Mouse (Mus musculus): ENCODE results near the gene Inhbb.

Inhbb gene

DNA sequence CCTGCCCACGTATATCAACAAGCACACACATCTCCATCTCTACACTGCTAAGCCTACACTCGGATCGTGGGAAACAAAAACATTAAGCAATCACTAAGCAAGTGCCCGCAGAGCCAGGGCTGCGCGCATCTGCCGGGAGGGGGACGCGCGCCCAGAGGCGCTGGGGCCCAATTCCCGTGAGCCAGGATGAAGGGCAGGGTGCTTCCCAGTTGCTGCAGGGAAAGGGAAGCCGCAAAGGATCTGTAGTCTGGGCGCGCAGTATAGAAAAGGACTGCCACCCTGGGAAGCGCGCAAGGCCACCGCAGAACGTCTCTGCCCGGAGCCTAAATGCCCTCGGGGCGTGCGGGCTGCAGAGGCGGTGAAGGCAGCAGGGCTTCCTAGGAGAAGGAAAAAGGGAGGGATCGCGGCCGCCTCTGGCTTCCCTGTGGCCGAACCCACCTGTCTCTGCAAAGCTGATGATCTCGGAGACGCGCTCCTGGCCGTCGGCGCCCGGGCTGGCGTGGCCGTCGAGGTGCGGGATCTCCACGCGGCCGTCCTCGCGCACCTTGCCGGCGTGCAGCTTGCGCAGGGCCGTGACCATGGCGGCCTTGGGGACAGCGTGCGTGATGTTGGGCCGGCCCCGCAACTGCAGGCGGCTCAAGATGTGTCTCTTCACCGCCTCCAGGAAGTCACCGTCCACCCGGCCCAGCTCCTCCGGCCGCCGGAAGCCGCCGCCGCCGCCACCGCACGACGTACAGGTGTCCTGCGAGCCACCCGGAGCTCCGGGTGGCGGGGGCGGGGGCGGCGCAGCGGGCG is 1.7 kb downstream of the Inhbb start:
- DNase-seq (ENCODE audit: low spot score in 2 of 2), result peak; percentile 34 to 41

DNA sequence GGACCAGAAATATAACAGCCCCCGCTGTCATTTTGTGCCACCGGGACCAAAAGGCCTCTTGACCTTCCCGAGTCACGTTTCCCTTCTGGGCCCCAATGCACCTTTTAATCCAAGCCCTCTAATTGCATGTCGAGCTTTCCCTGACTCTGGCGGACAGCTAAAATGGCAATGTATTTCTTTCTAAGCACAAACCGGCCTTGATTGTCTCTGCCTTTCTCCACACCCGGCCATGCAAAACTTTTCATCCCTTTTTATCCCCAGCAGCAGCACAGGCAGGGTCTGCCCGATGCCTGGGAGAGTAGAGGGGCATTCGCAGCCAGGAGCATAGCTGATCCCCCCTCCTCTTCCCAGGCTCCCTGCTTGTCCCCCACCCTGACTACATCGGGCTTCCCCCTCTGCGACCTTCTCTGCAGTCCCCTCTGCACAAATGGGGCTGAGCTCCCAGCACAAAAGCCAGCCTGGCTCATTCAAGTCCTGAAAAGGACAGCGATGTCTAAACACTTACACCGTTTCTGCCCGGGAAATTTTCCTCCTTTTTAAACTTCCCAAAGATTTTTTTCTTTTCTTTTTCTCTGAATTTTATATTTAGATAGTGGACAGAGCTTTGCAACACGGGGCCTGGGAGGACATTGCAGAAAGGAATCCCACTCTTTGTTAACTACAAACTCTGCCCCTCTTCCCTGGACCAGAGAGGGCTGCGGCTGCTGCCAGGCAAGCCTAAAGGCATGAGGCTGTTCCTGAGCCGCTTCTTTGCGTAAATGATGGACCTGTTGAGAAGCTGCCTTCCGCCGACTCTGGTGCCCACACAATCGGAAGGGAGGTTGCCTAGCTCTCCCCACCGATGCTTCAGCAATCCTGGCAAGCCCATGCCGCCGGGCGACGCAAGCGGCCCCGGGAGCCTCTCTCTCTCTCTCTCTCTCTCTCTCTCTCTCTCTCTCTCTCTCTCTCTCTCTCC is 2.6 kb downstream of the Inhbb start:
- DNase-seq (ENCODE audit: low spot score in 2 of 2), result peak; percentile 61 to 63

DNA sequence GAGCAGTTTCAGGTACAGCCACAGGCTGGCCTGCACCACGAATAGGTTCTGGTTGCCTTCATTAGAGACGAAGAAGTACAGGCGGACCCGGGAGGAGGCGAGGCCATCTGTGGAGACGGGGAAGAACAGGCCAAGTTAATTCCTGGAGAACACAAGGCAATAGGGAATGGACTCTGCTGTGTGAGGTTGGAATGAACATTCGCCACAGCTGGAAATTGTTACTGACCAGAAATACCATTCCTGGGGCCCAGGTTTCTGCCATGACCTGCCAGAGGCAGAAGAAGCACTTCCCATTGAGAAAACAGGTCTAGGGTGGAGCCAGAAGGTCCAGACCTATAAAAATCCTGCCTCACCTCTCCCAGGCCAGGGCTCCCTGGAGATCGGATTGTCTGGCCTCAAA is 4.1 kb downstream of the Inhbb start:
- no peak for DNase-seq (ENCODE audit: low spot score in 2 of 2)

DNA sequence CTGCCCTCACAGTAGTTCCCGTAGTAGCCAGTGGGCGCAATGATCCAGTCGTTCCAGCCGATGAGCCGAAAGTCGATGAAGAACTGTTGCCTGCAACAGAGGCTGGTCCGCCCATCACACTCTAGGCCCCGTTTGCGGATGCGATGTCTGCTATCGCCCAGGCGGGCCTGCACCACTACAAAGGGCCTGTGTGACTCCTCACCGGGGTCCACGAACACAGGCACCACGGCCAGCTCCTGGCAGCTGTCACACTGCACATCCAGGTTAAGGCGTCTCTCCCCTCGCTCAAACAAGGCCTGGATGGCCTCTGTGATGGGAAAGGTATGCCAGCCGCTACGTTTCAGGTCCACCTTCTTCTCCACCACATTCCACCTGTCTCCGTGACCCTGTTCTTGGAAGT is 4.5 kb downstream of the Inhbb start:
- DNase-seq (ENCODE audit: low spot score in 2 of 2), result no peak

DNA sequence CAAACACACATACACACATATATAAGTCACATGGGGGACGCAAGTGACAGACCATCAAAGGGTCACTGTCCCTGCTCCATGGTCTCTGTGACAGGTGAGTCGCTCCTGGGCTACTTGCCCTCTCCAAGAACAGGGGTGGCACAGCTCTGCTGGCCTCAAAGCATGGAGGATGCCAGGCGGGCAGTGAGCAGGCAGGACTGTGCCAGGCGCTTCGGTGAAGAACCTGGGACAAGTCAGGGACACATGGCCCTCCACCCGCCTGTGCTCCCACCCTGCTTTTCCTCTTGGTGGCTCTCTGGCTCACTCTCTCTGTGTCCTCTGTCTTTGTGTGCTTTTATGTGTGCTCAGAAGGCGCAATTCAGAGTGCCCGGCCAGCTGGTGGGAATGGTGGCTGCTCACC is 5.4 kb downstream of the Inhbb start:
- no peak for DNase-seq (ENCODE audit: low spot score in 2 of 2)

DNA sequence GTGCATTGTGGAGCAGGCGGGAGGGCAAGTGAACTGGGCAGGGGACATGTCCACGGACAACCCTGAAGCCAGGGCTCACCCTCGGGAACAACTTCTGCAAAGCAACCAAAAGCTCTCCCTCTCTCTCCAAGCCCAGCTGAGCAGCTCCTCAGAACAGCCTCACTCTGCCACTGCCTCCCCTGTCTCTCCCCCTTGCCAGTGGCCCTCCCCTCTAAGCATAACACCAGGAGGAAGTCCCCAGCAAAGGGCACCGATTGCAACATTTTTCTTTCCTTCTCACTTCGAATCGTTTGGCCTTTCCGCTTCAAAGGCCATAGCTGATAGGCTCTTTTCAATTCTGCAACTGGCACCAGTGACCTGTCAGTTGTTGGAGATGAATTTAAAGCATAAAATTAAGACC is 5.9 kb downstream of the Inhbb start:
- DNase-seq (ENCODE audit: low spot score in 2 of 2), result no peak

DNA sequence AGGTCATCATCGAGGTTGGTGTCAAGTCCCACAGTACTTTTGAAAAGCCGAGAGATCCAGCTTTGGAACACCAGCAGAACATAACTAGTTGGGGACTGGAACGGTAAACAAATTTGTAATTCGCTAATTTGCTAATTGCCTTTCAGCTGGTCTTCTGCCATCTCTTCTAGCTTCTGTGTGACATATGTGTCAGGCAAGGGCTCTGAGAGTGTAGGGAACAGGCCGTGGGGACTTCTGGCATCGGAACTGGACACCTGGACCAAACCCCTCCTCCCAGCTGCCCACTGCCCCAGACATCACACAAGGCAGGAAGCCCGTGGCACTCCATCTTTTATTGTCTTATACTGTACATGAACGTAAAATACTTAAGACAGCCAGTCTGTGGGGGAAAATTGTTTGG is 6.9 kb downstream of the Inhbb start:
- no peak for DNase-seq (ENCODE audit: low spot score in 2 of 2)

DNA sequence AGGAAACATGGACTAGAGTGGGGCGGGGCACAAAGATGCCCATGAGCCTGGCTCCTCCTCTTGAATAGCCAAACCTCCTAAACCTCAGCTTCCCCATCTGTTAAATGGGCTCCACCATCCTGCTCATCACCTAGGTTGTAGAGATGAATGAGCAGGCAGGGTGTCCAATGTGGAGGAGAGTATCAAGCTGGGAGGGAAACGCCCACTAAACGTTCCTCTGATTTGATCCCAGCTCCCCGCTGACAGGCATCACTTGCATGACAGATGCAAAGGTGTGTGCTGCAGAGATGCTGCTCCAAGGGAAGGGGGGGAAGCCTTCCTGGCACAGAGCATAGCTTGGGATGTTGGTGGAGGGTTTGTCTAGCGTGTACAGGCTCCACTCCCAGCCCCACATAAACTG is 11.4 kb downstream of the Inhbb start:
- no peak for DNase-seq (ENCODE audit: low spot score in 2 of 2)

DNA sequence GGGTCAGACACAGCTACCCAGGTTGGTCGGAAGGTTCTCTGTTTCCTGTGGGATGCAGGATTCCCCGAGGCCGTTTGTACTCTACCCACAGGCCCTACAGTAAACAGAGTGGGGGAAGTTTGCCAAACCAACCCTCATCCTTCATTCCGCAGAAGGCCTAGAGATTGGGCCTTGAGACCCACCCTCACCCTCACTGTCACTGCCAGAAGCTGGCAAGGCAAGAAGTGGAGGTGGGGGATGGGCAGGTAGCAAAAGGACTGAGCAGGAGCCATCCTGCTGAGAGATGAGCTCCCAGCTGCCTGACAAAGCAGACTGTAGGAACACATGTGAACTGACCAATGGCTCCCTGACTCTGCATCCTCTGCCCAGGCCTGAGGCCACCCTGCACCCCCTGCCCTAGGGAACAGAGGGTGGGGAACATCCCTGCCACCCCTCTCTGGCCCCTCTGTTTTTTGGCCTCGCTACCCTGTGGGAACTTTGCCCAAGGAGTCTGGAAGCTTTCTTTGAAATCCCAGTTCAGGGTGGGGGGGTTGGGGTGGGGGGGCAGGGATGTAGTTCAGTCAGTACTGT is 12.4 kb downstream of the Inhbb start:
- DNase-seq (ENCODE audit: low spot score in 2 of 2), result no peak

DNA sequence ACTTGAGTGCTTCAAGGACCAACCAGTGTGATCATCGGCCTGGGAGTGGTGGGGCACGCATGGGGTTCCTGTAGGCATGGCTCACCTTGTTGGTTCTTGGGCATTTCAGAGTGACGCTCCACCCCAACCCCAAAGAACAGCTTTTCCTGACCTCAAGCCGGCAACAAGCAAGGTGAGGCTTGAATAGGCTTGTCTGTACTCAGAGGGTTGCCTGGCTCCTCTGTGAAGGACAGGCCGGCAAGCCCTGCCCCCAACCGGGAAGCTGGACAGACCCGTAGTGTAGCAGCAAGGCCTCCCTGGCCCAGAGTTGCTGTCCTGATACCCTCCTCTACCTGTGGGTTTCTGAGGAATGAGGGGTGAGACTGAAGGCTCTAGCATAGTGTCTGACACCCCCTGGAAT is 12.9 kb downstream of the Inhbb start:
- no peak for DNase-seq (ENCODE audit: low spot score in 2 of 2)

DNA sequence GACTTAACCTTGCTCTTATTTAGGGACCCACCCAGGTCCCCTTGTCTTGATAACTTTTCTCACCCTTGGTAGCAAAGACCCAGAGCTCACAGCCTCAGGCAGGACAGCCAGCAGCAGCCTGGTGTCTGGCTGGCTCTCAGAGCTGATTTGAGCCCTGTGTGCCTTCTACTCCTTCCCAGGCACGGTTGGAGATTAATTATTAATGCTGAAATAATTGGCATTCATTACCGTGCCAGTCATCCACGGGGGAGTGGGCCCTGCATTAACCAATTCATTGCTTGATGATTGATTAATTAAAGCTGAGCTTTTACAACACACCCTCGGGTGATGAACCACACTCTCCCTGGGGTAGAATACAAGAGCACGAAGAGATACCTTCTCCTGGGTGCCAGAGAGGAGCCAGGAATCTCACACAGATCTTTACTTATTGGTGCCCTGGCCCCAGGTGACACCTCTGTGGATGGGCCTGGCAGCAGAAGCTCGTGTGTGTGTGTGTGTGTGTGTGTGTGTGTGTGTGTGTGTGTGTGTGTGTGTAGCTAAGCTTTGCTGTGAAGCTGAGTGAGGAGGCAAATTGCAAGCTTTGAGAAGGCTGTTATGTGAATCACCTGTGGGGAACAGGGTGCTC is 14.2 kb downstream of the Inhbb start:
- DNase-seq (ENCODE audit: low spot score in 2 of 2), result no peak

DNA sequence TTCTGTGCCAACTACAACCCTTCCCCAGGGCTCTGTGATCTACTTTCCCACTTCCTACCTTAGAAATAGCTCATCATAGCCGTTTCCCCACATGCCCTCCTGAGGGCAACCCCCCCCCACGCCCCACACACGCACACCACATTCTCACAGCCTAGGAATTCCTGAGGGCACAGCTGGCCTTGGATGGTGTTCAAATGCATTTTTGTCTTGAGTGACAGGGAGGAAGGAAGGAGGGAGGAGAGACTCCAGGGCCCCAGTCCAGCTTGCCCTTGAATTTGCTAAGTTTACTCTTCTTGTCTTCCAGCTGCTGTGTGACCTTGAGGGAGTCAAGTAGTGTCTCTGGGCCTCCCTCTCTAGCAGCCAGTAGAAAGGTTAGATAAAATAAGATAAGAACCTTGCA is 17.2 kb downstream of the Inhbb start:
- DNase-seq (ENCODE audit: low spot score in 2 of 2), result no peak

DNA sequence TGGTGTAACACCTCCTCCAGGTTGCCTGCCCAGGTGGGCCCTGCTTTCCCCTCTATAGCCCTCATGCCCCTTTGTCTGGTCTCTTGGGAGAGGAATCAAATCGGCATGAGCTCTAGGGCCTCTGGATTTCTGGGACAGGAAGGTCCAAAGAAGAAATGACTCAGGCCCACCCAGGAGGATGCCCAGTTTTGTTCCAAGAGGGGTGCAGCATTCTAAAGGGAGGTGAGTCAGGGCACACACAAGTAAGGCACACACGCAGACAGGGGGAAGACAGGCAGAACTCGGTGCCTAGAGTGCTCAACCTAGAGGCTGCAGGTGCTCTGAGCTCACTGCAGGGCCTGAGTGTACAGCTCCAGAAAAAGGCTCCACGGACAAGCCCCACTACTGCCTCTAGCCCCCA is 17.7 kb downstream of the Inhbb start:
- no peak for DNase-seq (ENCODE audit: low spot score in 2 of 2)

DNA sequence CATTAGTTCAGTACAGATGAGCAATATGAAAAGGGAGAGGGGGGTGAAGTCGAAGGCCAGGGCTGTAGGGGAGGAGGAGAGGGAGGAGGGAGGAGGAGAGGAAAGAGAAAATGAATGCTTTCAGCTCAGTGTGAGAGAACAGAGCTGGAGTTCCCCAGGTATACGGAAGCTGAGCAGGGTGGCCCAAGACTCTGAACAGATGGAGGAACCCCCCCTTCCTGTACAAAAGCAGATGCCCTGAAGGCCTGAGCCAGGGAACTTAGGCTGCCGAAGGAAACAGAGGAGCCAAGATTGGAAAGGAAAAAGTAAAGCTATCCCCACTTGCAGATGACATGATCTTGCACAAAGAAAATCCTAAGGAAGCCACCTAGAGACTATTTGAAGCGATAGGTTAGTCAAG is 20.8 kb downstream of the Inhbb start:
- no peak for DNase-seq (ENCODE audit: low spot score in 2 of 2)

DNA sequence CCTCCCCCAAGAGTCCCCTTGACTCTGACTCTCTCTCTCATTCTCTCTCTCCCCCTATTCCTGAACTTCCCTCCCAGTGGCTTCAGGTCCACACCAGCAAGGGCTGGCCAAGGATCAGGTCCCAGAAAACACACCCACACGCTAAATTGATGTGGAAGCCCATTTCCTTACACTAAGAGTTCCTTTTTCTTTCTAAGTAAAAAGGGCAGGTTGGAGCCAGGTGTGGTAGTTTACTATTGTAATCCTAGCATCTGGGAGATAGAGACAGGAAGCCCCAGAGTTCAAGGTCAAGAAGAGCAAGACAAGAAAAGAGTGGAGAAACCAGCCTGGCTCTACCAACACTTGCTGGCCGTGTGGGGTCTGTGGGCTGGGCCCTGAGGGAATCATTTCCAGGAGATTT is 23.4 kb downstream of the Inhbb start:
- no peak for DNase-seq (ENCODE audit: low spot score in 2 of 2)

DNA sequence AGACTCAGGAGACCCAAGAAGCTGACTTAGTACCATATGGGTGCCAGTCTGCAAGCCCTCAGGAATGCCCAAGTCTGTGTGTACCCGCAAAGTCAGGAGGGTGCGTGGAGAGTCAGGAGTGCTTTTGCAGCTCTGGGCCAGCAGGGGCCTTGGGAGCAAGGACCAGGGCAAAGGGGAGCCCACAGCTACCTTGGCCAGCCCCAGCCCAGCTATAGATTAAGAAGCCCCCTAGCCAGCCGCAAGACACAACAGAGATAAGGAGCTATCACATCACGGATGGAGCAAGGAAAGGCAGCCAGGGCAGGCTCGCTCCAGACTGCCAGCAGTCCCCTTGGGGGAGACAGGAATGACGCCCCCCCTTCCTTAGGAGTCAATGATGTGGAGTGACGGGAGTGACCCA is 24.2 kb downstream of the Inhbb start:
- no peak for DNase-seq (ENCODE audit: low spot score in 2 of 2)

DNA sequence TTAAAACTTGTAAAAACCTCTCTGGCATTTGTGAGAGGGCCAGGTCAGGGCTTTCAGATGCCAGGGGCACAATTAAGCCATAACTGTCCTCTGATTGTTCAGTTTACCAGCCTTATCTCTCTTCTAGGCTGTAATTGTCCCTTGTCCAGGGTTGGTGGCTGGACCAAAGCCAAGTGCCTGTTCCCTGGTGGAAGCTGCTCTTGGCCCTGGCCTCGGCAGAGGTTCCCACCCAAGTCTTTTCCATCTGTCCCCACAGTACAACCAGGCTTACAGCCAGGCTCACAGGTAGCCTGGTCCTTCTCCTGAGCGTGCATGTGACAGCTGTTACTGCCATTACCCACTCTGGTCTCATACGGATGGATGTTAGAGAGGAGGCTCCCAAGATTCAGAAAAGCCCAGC is 30.7 kb downstream of the Inhbb start:
- no peak for DNase-seq (ENCODE audit: low spot score in 2 of 2)

DNA sequence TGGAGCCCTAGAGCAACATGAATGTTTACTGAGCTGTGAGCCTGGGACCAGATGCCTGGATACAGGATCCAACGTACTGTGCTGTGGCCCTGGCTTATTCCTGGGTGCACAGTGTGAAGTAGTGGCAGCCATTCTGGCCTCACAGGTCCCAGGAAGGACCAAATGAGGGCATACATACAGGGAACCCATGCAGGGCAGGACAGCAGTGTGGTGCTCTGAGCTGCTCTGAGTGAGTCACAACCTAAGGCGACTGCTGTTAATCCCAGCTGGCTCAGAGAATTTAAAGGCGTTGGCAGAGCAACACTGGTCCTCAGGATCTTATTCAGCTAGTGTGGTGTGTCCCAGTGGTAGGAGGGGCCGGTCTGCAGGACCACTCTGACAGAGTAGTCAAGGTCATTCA is 31.4 kb downstream of the Inhbb start:
- DNase-seq (ENCODE audit: low spot score in 2 of 2), result no peak

DNA sequence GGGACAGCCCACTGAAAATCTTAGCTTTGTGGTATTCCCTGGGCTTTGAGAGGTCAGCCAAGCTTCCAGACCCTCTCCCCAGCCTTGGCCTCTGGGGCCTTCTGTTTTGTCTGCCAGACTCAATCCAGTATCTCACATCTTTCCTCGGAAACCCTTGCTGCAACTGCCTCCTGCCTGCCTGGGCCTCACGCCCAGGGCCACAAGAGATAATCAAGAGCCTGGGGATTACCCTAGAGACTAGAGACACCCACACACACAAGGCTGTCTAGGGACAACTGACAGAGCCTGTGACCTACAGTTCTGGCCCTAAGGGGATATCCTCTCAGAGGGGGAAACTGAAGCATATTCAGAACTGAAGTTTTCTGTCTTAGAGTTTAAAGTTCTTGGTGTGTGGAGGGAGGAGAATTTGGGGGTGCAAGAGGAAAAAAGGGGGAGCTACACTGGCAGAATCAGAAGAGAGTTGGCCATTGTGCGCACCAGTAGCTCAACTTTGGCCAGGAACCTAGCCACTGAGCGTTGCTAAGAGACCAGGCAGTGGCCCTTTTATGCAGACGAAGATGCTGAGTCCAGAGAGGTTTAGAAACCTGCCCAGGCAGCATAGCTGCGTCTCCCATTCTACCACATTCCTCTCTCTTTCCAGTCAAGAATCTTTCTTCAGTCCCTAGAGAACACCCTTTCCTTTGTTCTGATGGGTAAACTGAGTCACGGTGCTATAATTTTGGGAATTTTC is 32.1 kb downstream of the Inhbb start:
- DNase-seq (ENCODE audit: low spot score in 2 of 2), result peak; percentile 53 to 58

DNA sequence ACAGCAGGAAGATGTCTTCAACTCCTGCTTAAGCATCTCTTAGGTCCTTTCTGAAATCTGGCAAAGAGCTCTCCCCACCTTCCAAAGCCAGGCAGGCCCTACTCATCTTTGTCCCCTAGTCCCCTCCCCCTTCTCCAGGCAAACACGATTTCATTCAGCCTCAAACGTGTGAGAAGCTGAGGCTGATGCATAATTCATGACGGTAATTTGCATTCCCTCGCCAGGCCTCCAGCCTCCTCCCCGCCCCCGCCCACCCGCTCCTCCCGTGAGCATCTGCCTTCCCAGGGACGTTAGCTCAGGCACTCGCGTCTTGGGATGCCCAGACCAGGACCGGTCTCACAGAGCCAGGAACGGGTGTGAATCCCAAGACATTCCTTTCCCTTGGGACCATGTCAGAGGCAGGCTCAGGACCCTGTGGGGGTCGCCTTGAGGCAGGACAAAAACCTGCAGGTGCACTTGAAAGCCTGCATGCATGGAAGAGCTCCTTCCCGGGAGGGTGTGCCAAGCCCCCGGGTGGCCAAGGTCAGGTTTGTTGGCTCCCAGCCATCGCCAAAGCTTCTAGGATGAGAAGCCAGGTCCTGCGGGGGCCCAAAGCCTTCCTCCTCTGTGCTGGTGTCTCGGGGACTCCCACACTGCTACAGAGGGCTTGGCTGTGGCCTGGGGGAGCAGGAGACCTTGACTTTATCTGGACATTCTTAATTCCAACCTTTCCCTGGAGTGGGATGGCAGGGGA is 33.2 kb downstream of the Inhbb start:
- DNase-seq (ENCODE audit: low spot score in 2 of 2), result peak; percentile 76 to 89

DNA sequence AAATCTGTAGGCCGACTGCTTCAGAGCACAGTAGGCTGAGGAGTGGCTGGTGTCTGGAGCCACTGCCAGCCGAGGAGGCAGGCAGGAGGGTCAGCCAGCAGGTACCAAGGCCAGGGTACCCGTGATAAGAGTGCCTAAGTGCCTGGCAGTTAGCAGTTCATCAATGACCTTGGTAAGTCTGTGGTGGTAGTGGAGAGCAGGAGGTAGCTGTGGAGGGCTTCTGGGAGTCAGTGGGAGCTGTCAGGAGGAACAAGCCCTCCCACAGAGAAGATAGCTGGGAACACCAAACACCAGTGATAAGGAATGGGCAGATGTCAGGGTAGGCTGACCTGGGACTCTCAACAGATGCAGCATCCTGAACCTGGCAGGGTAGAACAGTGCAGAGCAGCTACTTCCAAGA is 35.7 kb downstream of the Inhbb start:
- no peak for DNase-seq (ENCODE audit: low spot score in 2 of 2)
